ENCODE assay signal across 21 mouse cellular contexts in genomic region chr6:86079323-86079722, GRCm38 (mm10). TPM values are rescaled to one million over a fixed set of nuclear protein-coding genes. Genes with fewer than 3 reads are reported as not detected.
DNase-seq lines count a peak whose midpoint lies in the region; ATAC-seq and TF ChIP-seq lines count a peak whose summit lies in the region.
"Had no signal": no experiment of that assay in that cellular context is flagged by ENCODE, and none has a peak within 500 bp of the region (broad histone marks: within the 10 kb centered on the region; RNA-seq: fewer than 3 reads in every experiment).

No protein-coding gene starts in this region.

- no peak overlapping the region for H3K4me3 ChIP-seq in layer of hippocampus, adult 2 months
- peak overlapping the region; percentile 72 for H3K4me3 ChIP-seq in liver, embryonic 12.5 days
- no peak overlapping the region for H3K4me3 ChIP-seq in hindbrain, embryonic 14.5 days (replicated peaks; ENCODE audit: low read length)
- H3K4me3 ChIP-seq: embryonic facial prominence, embryonic 12.5 days; forebrain, embryonic 15.5 days; limb, embryonic 13.5 days; lung, embryonic 15.5 days had no signal

- peak overlapping the region; percentile 91 for H3K4me2 ChIP-seq in liver, embryonic 12.5 days
- H3K4me2 ChIP-seq in hindbrain, embryonic 14.5 days (replicated peaks), result no peak overlapping the region
- H3K4me2 ChIP-seq: embryonic facial prominence, embryonic 12.5 days; forebrain, embryonic 15.5 days; limb, embryonic 13.5 days; lung, embryonic 15.5 days had no signal

- ATAC-seq in liver, embryonic 12.5 days, result peak; percentile 61
- peak; percentile 32; the same call in 1 of the 2 replicates for ATAC-seq in megakaryocyte progenitor cell, adult 5-6 weeks (replicated peaks; ENCODE audit: poor library complexity)
- no peak for ATAC-seq in hindbrain, embryonic 14.5 days (ENCODE audit: low FRiP score)
- ATAC-seq: hindbrain, postnatal 0 days; intestine, embryonic 16.5 days had no signal

- H3K36me3 ChIP-seq in liver, embryonic 12.5 days, result peaks cover 43% of the 10 kb centered on the region
- H3K36me3 ChIP-seq in hindbrain, embryonic 14.5 days (replicated peaks; ENCODE audit: control insufficient read depth, insufficient read depth), result peaks cover 16% of the 10 kb centered on the region
- H3K36me3 ChIP-seq: embryonic facial prominence, embryonic 12.5 days; limb, embryonic 13.5 days; lung, embryonic 15.5 days had no signal

- H3K9me3 ChIP-seq in liver, embryonic 12.5 days (replicated peaks), result no peaks in the 10 kb centered on the region
- H3K9me3 ChIP-seq in hindbrain, embryonic 14.5 days (ENCODE audit: control insufficient read depth, low read length), result no peaks in the 10 kb centered on the region
- H3K9me3 ChIP-seq: embryonic facial prominence, embryonic 12.5 days; forebrain, embryonic 15.5 days; limb, embryonic 13.5 days; lung, embryonic 15.5 days had no signal

- peak overlapping the region; percentile 81 for H3K27ac ChIP-seq in layer of hippocampus, adult 2 months
- peak overlapping the region; percentile 90 for H3K27ac ChIP-seq in liver, embryonic 12.5 days
- no peak overlapping the region for H3K27ac ChIP-seq in hindbrain, embryonic 14.5 days
- H3K27ac ChIP-seq: embryonic facial prominence, embryonic 12.5 days; forebrain, embryonic 15.5 days; hindbrain, postnatal 0 days; limb, embryonic 13.5 days; lung, embryonic 15.5 days had no signal

- peak overlapping the region; percentile 90 for H3K9ac ChIP-seq in liver, embryonic 12.5 days
- no peak overlapping the region for H3K9ac ChIP-seq in hindbrain, embryonic 14.5 days
- H3K9ac ChIP-seq: embryonic facial prominence, embryonic 12.5 days; forebrain, embryonic 15.5 days; limb, embryonic 13.5 days; lung, embryonic 15.5 days had no signal

- TF ChIP-seq CTCF in layer of hippocampus, adult 2 months (conservative IDR thresholded peaks at IDR 0.05), result no peak

- no peak for DNase-seq in layer of hippocampus, adult 2 months (ENCODE audit: low spot score in 2 of 2)
- no peak for DNase-seq in layer of hippocampus, postnatal 14 days (ENCODE audit: low spot score in 2 of 2)
- peak; percentile 55 for DNase-seq in c-Kit-positive CD71-positive TER-119-positive erythroid progenitor cells, embryonic 14.5 days (ENCODE audit: low spot score)
- no peak for DNase-seq in hindbrain, embryonic 14.5 days (ENCODE audit: low spot score)
- DNase-seq in urinary bladder, postnatal 10 days (ENCODE audit: low spot score), result no peak
- DNase-seq: adrenal gland, postnatal 14 days; B cell, adult 2 months; cerebellum, adult 11-12 months; cerebellum, postnatal 25 days; kidney, adult 9 months; kidney, postnatal 14 days; lung, postnatal 4 days; thymus, postnatal 25 days had no signal

- no peaks in the 10 kb centered on the region for H3K27me3 ChIP-seq in liver, embryonic 12.5 days (replicated peaks)
- H3K27me3 ChIP-seq in hindbrain, embryonic 14.5 days (ENCODE audit: control insufficient read depth, insufficient read depth, low read length), result no peaks in the 10 kb centered on the region
- H3K27me3 ChIP-seq: embryonic facial prominence, embryonic 12.5 days; forebrain, embryonic 15.5 days; limb, embryonic 13.5 days; lung, embryonic 15.5 days had no signal

- peaks cover 79% of the 10 kb centered on the region for H3K4me1 ChIP-seq in liver, embryonic 12.5 days
- peaks cover 8% of the 10 kb centered on the region; the same call in 1 of the 2 replicates for H3K4me1 ChIP-seq in hindbrain, embryonic 14.5 days (replicated peaks; ENCODE audit: control insufficient read depth, insufficient read depth, low read length)
- H3K4me1 ChIP-seq: limb, embryonic 13.5 days; lung, embryonic 15.5 days had no signal

RNA-seq across cellular contexts. Expression of gene Add2, which starts 50.8 kb away (rescaled TPM):
- total RNA-seq in layer of hippocampus, adult 2 months (2021), result 100 to 1,000 TPM; 277 to 286 TPM
- 100 to 1,000 TPM; 241 to 253 TPM for total RNA-seq in layer of hippocampus, postnatal 14 days (2021)
- polyA plus RNA-seq in liver, embryonic 12.5 days (2016; fragmentation: Nextera tagmentation; extraction: Ambion mirVana), result 96.9 and 97.2 TPM in 2 replicates
- 2.5 and 4.6 TPM in 2 replicates for total RNA-seq in megakaryocyte progenitor cell, adult 5-6 weeks (2015)
- total RNA-seq in megakaryocyte progenitor cell, adult 5-6 weeks (2017), result 6.7 and 8.0 TPM in 2 replicates
- polyA plus RNA-seq in hindbrain, embryonic 14.5 days (2014; fragmentation: Nextera tagmentation; extraction: Ambion mirVana), result 102 and 111 TPM in 2 replicates

Comparison
In these comparisons a context has a peak if more than half of its experiments do, and no peak if none do; other contexts are left out.
1. RNA of gene Add2, which starts 50.8 kb away (total RNA-seq): 277 to 286 TPM in layer of hippocampus, adult 2 months and 241 to 253 TPM in layer of hippocampus, postnatal 14 days; 2.5 to 8.0 TPM in megakaryocyte progenitor cell, adult 5-6 weeks; every median in the first group is over 10 times any median in the second.